Mouse (Mus musculus): ENCODE data around the gene Stab1. TPM values are rescaled to one million over a fixed set of nuclear protein-coding genes. Genes with fewer than 3 reads are reported as not detected.

Gene Stab1
- polyA plus RNA-seq, 1 experiment from 2014 or later = 53.6 TPM

GRCm38 (mm10) chr14:31193791-31194190 lies 25.4 kb upstream of the Stab1 start:
- Histone ChIP-seq H3K4me3 (no peak overlapping the region), H3K9me3 (no peaks in the 10 kb centered on the region), H3K4me1 (peaks cover 42% of the 10 kb centered on the region), H3K27me3 (no peaks in the 10 kb centered on the region), H3K27ac (0 out of 2 replicates have a peak overlapping the region, but pooled peaks have one; percentile 34), H3K4me2 (no peak overlapping the region), H3K9ac (no peak overlapping the region), H3K36me3 (peaks cover 84% of the 10 kb centered on the region)
- WGBS = 67% methylated on average over 7 of the region's 7 CpGs
- ATAC-seq (ENCODE audit: borderline replicate concordance, extremely low read depth, low FRiP score, low TSS enrichment) = no peak

- no peaks in the 10 kb centered on the region for H3K27me3 ChIP-seq
These were observed 23.5 kb upstream of the Stab1 start for GRCm38 (mm10) chr14:31191936-31192335.

DNA sequence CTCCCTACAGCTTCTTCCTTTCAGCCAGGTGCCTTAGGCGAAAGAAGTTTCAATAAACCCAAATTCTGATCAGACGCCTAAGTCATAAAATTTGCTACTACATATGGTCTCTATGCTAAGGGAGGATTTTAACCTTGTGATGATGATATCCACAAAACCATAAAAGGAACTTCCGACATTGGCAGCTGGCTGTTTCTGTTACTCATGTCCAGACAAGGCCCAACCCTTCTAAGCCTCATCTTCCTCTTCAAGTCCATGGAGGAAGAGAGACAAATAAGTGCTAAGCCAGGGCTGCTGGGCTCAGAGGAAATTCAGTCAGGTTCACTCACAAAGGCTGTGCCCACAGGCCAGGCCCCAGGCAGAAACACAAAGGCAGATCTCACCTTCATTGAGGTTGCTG lies 20.9 kb upstream of the Stab1 start:
- no peak overlapping the region for H3K9ac ChIP-seq
- ATAC-seq (ENCODE audit: borderline replicate concordance, extremely low read depth, low FRiP score, low TSS enrichment) = no peak
- 93% methylated on average over 3 of the region's 3 CpGs for WGBS
- H3K9me3 ChIP-seq = no peaks in the 10 kb centered on the region
- 0 out of 2 replicates have a peak, but pooled peaks cover 5% of the 10 kb centered on the region for H3K4me1 ChIP-seq
- peak overlapping the region; percentile 7; the same call in 1 of the 2 replicates for H3K27ac ChIP-seq
- H3K27me3 ChIP-seq = no peaks in the 10 kb centered on the region
- peaks cover 99% of the 10 kb centered on the region for H3K36me3 ChIP-seq
- no peak overlapping the region for H3K4me3 ChIP-seq
- no peak overlapping the region for H3K4me2 ChIP-seq

More at GRCm38 (mm10) chr14:31191936-31192335, 23.5 kb upstream of the Stab1 start:
- Histone ChIP-seq H3K4me1 (peaks cover 28% of the 10 kb centered on the region), H3K9me3 (no peaks in the 10 kb centered on the region), H3K4me3 (no peak overlapping the region), H3K9ac (no peak overlapping the region), H3K27ac (no peak overlapping the region), H3K36me3 (peaks cover 91% of the 10 kb centered on the region), H3K4me2 (no peak overlapping the region)
- ATAC-seq (ENCODE audit: borderline replicate concordance, extremely low read depth, low FRiP score, low TSS enrichment) = no peak
- 43% methylated on average over 2 of the region's 2 CpGs for WGBS

GRCm38 (mm10) chr14:31188771-31189181 lies 20.3 kb upstream of the Stab1 start:
- 0 out of 2 replicates have a peak, but pooled peaks cover 2% of the 10 kb centered on the region for H3K4me1 ChIP-seq
- peak overlapping the region; percentile 7; the same call in 1 of the 2 replicates for H3K27ac ChIP-seq
- H3K36me3 ChIP-seq = peaks cover 100% of the 10 kb centered on the region
- H3K4me2 ChIP-seq = no peak overlapping the region
- no peaks in the 10 kb centered on the region for H3K27me3 ChIP-seq
- no peak overlapping the region for H3K9ac ChIP-seq
- ATAC-seq (ENCODE audit: borderline replicate concordance, extremely low read depth, low FRiP score, low TSS enrichment) = peak; percentile 36; the same call in 1 of the 2 replicates
- H3K4me3 ChIP-seq = no peak overlapping the region
- H3K9me3 ChIP-seq = no peaks in the 10 kb centered on the region
- WGBS = 58% methylated on average over 6 of the region's 6 CpGs

DNA sequence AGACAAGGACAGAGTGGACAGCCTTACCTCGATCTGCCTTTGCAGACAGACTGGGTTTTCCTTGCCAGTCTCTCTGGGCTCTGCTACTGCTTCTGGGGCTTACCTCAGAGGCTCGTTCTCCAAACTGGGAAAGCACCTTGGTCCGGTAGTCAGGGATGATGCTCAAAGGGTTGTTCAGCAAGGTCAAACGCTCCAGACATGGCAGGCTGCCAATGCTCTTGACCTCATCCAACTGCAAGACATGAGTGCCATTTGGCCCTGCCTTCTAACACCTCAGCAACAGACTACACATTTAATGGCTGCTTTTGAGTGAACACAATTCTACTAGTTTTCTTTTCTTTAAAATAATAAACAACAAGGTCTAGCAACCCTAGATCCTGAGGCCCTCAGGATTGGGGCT lies 18.2 kb upstream of the Stab1 start:
- H3K9me3 ChIP-seq = no peaks in the 10 kb centered on the region
- no peak overlapping the region for H3K4me2 ChIP-seq
- no peak for ATAC-seq (ENCODE audit: borderline replicate concordance, extremely low read depth, low FRiP score, low TSS enrichment)
- no peak overlapping the region for H3K4me3 ChIP-seq
- peaks cover 10% of the 10 kb centered on the region for H3K4me1 ChIP-seq
- peaks cover 99% of the 10 kb centered on the region for H3K36me3 ChIP-seq
- no peaks in the 10 kb centered on the region for H3K27me3 ChIP-seq
- 50% methylated on average over 4 of the region's 4 CpGs for WGBS
- no peak overlapping the region for H3K27ac ChIP-seq
- no peak overlapping the region for H3K9ac ChIP-seq

GRCm38 (mm10) chr14:31184195-31184594 lies 15.8 kb upstream of the Stab1 start:
- no peak for ATAC-seq (ENCODE audit: borderline replicate concordance, extremely low read depth, low FRiP score, low TSS enrichment)
- Histone ChIP-seq H3K27me3 (no peaks in the 10 kb centered on the region), H3K4me3 (no peak overlapping the region), H3K27ac (0 out of 2 replicates have a peak overlapping the region, but pooled peaks have one; percentile 11), H3K4me1 (peaks cover 10% of the 10 kb centered on the region), H3K9me3 (no peaks in the 10 kb centered on the region), H3K4me2 (no peak overlapping the region), H3K9ac (no peak overlapping the region), H3K36me3 (peaks cover 99% of the 10 kb centered on the region)
- WGBS = 87% methylated on average over 12 of the region's 12 CpGs

GRCm38 (mm10) chr14:31183541-31183940 lies 15.1 kb upstream of the Stab1 start:
- ATAC-seq (ENCODE audit: borderline replicate concordance, extremely low read depth, low FRiP score, low TSS enrichment) = no peak
- Histone ChIP-seq H3K9ac (no peak overlapping the region), H3K4me1 (peaks cover 10% of the 10 kb centered on the region), H3K4me3 (no peak overlapping the region), H3K36me3 (peaks cover 99% of the 10 kb centered on the region), H3K9me3 (no peaks in the 10 kb centered on the region), H3K27me3 (no peaks in the 10 kb centered on the region), H3K4me2 (no peak overlapping the region), H3K27ac (peak overlapping the region; percentile 11; the same call in 1 of the 2 replicates)
- 76% methylated on average over 5 of the region's 5 CpGs for WGBS

GRCm38 (mm10) chr14:31182786-31183290 lies 14.4 kb upstream of the Stab1 start:
- Histone ChIP-seq H3K9me3 (no peaks in the 10 kb centered on the region), H3K4me2 (no peak overlapping the region), H3K4me1 (peaks cover 10% of the 10 kb centered on the region), H3K4me3 (no peak overlapping the region), H3K9ac (no peak overlapping the region), H3K36me3 (peaks cover 97% of the 10 kb centered on the region), H3K27me3 (no peaks in the 10 kb centered on the region), H3K27ac (no peak overlapping the region)
- no peak; the same call in 1 of the 2 replicates for ATAC-seq (ENCODE audit: borderline replicate concordance, extremely low read depth, low FRiP score, low TSS enrichment)
- 69% methylated on average over 2 of the region's 2 CpGs for WGBS

DNA sequence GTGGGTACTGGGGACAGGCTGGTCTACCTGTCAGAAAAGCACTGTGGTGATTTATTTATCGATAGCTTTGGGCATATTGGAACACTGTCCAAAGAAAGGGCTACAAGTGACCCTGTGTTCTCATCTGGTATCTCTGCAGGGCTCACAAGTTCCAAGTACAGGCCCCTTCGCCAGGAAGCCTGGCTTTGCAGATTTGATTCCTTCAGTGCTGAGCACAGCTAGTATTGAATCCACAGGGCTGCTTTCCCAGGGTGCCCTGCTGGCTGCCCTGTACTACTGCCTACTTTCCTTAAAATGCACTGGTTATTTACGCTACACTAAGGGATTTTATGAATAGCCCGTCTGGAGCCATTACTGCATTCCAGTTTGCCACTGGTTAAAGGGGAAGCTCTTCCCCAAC lies 13.1 kb upstream of the Stab1 start:
- Histone ChIP-seq H3K27me3 (no peaks in the 10 kb centered on the region), H3K36me3 (peaks cover 97% of the 10 kb centered on the region)
- no peak for ATAC-seq (ENCODE audit: borderline replicate concordance, extremely low read depth, low FRiP score, low TSS enrichment)

GRCm38 (mm10) chr14:31179677-31180365 lies 11.4 kb upstream of the Stab1 start:
- H3K9ac ChIP-seq = no peak overlapping the region
- H3K4me3 ChIP-seq = no peak overlapping the region
- WGBS = 88% methylated on average over 12 of the region's 12 CpGs
- no peak for ATAC-seq (ENCODE audit: borderline replicate concordance, extremely low read depth, low FRiP score, low TSS enrichment)
- no peak overlapping the region for H3K27ac ChIP-seq
- H3K4me1 ChIP-seq = peaks cover 10% of the 10 kb centered on the region
- no peaks in the 10 kb centered on the region for H3K27me3 ChIP-seq
- H3K36me3 ChIP-seq = peaks cover 97% of the 10 kb centered on the region
- H3K4me2 ChIP-seq = no peak overlapping the region
- H3K9me3 ChIP-seq = no peaks in the 10 kb centered on the region

More for the DNA sequence above, 13.1 kb upstream of the Stab1 start:
- no peak overlapping the region for H3K9ac ChIP-seq
- H3K9me3 ChIP-seq = no peaks in the 10 kb centered on the region
- 71% methylated on average over 4 of the region's 4 CpGs for WGBS
- H3K4me3 ChIP-seq = no peak overlapping the region
- peak overlapping the region; percentile 42; the same call in 1 of the 2 replicates for H3K27ac ChIP-seq
- no peak overlapping the region for H3K4me2 ChIP-seq
- H3K4me1 ChIP-seq = peaks cover 10% of the 10 kb centered on the region

- Histone ChIP-seq H3K4me2 (no peak overlapping the region), H3K9ac (no peak overlapping the region), H3K4me1 (peaks cover 13% of the 10 kb centered on the region; the same call in 1 of the 2 replicates), H3K36me3 (peaks cover 97% of the 10 kb centered on the region), H3K9me3 (no peaks in the 10 kb centered on the region), H3K4me3 (no peak overlapping the region), H3K27ac (no peak overlapping the region), H3K27me3 (no peaks in the 10 kb centered on the region)
- WGBS = 89% methylated on average over 5 of the region's 5 CpGs
- no peak for ATAC-seq (ENCODE audit: borderline replicate concordance, extremely low read depth, low FRiP score, low TSS enrichment)
These were observed 9.3 kb upstream of the Stab1 start for GRCm38 (mm10) chr14:31177715-31178114.

DNA sequence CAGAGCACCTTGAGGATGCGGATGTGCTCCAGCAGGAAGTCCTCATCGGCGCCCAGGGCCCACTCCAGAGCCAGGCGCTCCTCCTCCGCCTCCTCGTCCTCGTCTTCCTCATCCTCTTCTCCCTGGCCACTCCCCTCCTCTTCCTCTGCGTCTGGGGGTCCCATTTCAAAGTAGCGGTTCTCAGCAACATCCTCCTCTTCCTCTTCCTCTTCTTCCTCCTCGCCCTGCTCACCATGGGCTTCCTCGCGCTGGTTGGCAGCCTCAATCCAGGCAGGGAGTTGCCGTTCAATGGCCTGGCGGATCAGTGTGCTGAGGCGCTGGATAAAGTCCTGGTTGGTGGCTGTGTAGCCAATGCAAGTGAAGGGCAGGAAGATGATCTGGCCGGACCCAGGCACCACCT lies 8.8 kb upstream of the Stab1 start:
- 79% methylated on average over 16 of the region's 16 CpGs for WGBS

More for the DNA sequence above, 8.8 kb upstream of the Stab1 start:
- Histone ChIP-seq H3K4me2 (no peak overlapping the region), H3K36me3 (peaks cover 97% of the 10 kb centered on the region), H3K27me3 (no peaks in the 10 kb centered on the region), H3K9ac (no peak overlapping the region), H3K9me3 (no peaks in the 10 kb centered on the region), H3K27ac (no peak overlapping the region), H3K4me3 (no peak overlapping the region), H3K4me1 (peaks cover 12% of the 10 kb centered on the region; the same call in 1 of the 2 replicates)
- ATAC-seq (ENCODE audit: borderline replicate concordance, extremely low read depth, low FRiP score, low TSS enrichment) = no peak
